Comparison of ENCODE assay signal across 23 mouse cellular contexts in genomic region chr13:91616876-91617275, GRCm38 (mm10).
A peak's percentile ranks its signal among the peaks of the same experiment; 100 is the strongest.
DNase-seq lines count a peak whose midpoint lies in the region; ATAC-seq and TF ChIP-seq lines count a peak whose summit lies in the region.
"Had no signal": no experiment of that assay in that cellular context is flagged by ENCODE, and none has a peak within 500 bp of the region (broad histone marks: within the 10 kb centered on the region; RNA-seq: fewer than 3 reads in every experiment).

No protein-coding gene starts in this region.

- H3K27ac ChIP-seq in kidney, adult 2 months (ENCODE audit: insufficient read depth, low read depth, low read length), result no peak overlapping the region
- H3K27ac ChIP-seq in kidney, embryonic 14.5 days (ENCODE audit: low read depth, low read length), result no peak overlapping the region
- no peak overlapping the region for H3K27ac ChIP-seq in kidney, embryonic 16.5 days (ENCODE audit: low read length)
- H3K27ac ChIP-seq: embryonic facial prominence, embryonic 10.5 days; embryonic facial prominence, embryonic 12.5 days; forebrain, embryonic 13.5 days; forebrain, embryonic 15.5 days had no signal

- TF ChIP-seq POLR2A in kidney, adult 2 months (IDR thresholded peaks at IDR 0.05; ENCODE audit: low read depth, low read length), result no peak

- no peak for ATAC-seq in kidney, embryonic 14.5 days (ENCODE audit: low FRiP score, low TSS enrichment)
- ATAC-seq in kidney, embryonic 16.5 days (ENCODE audit: low FRiP score, low TSS enrichment), result no peak
- ATAC-seq: activated CD4-positive, CD25-positive, alpha-beta regulatory T cell, adult 4 months; forebrain, embryonic 13.5 days; forebrain, embryonic 15.5 days; Patski had no signal

- no peak overlapping the region for H3K4me3 ChIP-seq in kidney, adult 2 months (ENCODE audit: insufficient read depth, low read depth, low read length)
- no peak overlapping the region for H3K4me3 ChIP-seq in kidney, embryonic 14.5 days (ENCODE audit: low read length)
- H3K4me3 ChIP-seq in kidney, embryonic 16.5 days (ENCODE audit: low read length), result no peak overlapping the region
- H3K4me3 ChIP-seq: embryonic facial prominence, embryonic 10.5 days; embryonic facial prominence, embryonic 12.5 days; forebrain, embryonic 13.5 days; forebrain, embryonic 15.5 days had no signal

- peaks cover 3% of the 10 kb centered on the region; the same call in 1 of the 2 replicates for H3K4me1 ChIP-seq in kidney, adult 2 months (ENCODE audit: control insufficient read depth, insufficient read depth, low read length)
- H3K4me1 ChIP-seq in kidney, embryonic 14.5 days (ENCODE audit: control insufficient read depth, insufficient read depth, low read length), result no peaks in the 10 kb centered on the region
- H3K4me1 ChIP-seq in kidney, embryonic 16.5 days (ENCODE audit: insufficient read depth, low read length), result no peaks in the 10 kb centered on the region
- H3K4me1 ChIP-seq: embryonic facial prominence, embryonic 10.5 days; embryonic facial prominence, embryonic 12.5 days; forebrain, embryonic 13.5 days had no signal

- no peaks in the 10 kb centered on the region for H3K27me3 ChIP-seq in kidney, adult 2 months (replicated peaks; ENCODE audit: control insufficient read depth, insufficient read depth, low read length)
- no peaks in the 10 kb centered on the region for H3K27me3 ChIP-seq in kidney, embryonic 14.5 days (ENCODE audit: control insufficient read depth, insufficient read depth, low read length)
- no peaks in the 10 kb centered on the region for H3K27me3 ChIP-seq in kidney, embryonic 16.5 days (ENCODE audit: insufficient read depth, low read length)
- H3K27me3 ChIP-seq: CH12.LX; embryonic facial prominence, embryonic 12.5 days; forebrain, embryonic 13.5 days; forebrain, embryonic 15.5 days; Patski had no signal

- no peak overlapping the region for H3K4me2 ChIP-seq in kidney, embryonic 14.5 days (replicated peaks; ENCODE audit: low read depth, low read length)
- no peak overlapping the region for H3K4me2 ChIP-seq in kidney, embryonic 16.5 days (replicated peaks; ENCODE audit: low read depth, low read length)
- H3K4me2 ChIP-seq: embryonic facial prominence, embryonic 12.5 days; forebrain, embryonic 13.5 days; forebrain, embryonic 15.5 days had no signal

- TF ChIP-seq CTCF in kidney, adult 2 months (conservative IDR thresholded peaks at IDR 0.05; ENCODE audit: insufficient read depth, insufficient read length, low read depth, low read length), result no peak

- no peaks in the 10 kb centered on the region for H3K9me3 ChIP-seq in kidney, embryonic 14.5 days (ENCODE audit: control insufficient read depth, low read length)
- no peaks in the 10 kb centered on the region for H3K9me3 ChIP-seq in kidney, embryonic 16.5 days (ENCODE audit: low read length)
- H3K9me3 ChIP-seq: embryonic facial prominence, embryonic 10.5 days; embryonic facial prominence, embryonic 12.5 days; forebrain, embryonic 13.5 days; forebrain, embryonic 15.5 days; G1E had no signal

- H3K36me3 ChIP-seq in kidney, adult 2 months (ENCODE audit: control insufficient read depth, insufficient read depth, low read length), result no peaks in the 10 kb centered on the region
- no peaks in the 10 kb centered on the region for H3K36me3 ChIP-seq in kidney, embryonic 14.5 days (ENCODE audit: control insufficient read depth, insufficient read depth, low read length)
- H3K36me3 ChIP-seq in kidney, embryonic 16.5 days (ENCODE audit: insufficient read depth, low read length), result no peaks in the 10 kb centered on the region
- H3K36me3 ChIP-seq: forebrain, embryonic 15.5 days had no signal

- no peak overlapping the region for H3K9ac ChIP-seq in kidney, embryonic 14.5 days (ENCODE audit: low read depth, low read length)
- no peak overlapping the region for H3K9ac ChIP-seq in kidney, embryonic 16.5 days (replicated peaks; ENCODE audit: low read length)
- H3K9ac ChIP-seq: embryonic facial prominence, embryonic 12.5 days; forebrain, embryonic 13.5 days; forebrain, embryonic 15.5 days had no signal

- peak; percentile 67 for DNase-seq in kidney, adult 2 months
- peak; percentile 17 to 42 for DNase-seq in kidney, postnatal 36 days
- peak; percentile 53 for DNase-seq in A20 (ENCODE audit: low read depth, low spot score)
- no peak for DNase-seq in left cerebral cortex, adult 8-10 months (ENCODE audit: low spot score in 2 of 2)
- DNase-seq: adrenal gland, adult 8-10 months; adrenal gland, postnatal 14 days; adrenal gland, postnatal 36 days; B cell, adult 2 months; cerebellum, adult 11-12 months; cerebellum, adult 2 months; cerebellum, adult 9-10 months; cerebellum, postnatal 10 days; cerebellum, postnatal 25 days had no signal

- 52% methylated on average over 5 of the region's 5 CpGs for WGBS in kidney, adult 2 months
- WGBS in kidney, embryonic 14.5 days, result 89% methylated on average over 5 of the region's 5 CpGs
- 87% methylated on average over 5 of the region's 5 CpGs for WGBS in kidney, embryonic 16.5 days

Comparison
In these comparisons a context has a peak if more than half of its experiments do, and no peak if none do; other contexts are left out.
1. DNase-seq: peak in kidney, adult 2 months (single experiment), kidney, postnatal 36 days (2 of 2) and A20 (single experiment); none in left cerebral cortex, adult 8-10 months (0 of 2).